Mouse (Mus musculus) Muller cell, postnatal 12 days (primary cell): ENCODE measurements around the gene Asb18.

ENCODE experiments used
- DNase-seq: peaks from one replicate; pipeline ENCODE4 v3.0.0-alpha.2; 2015; ENCODE audit errors: inconsistent ontology term

Gene Asb18

DNA sequence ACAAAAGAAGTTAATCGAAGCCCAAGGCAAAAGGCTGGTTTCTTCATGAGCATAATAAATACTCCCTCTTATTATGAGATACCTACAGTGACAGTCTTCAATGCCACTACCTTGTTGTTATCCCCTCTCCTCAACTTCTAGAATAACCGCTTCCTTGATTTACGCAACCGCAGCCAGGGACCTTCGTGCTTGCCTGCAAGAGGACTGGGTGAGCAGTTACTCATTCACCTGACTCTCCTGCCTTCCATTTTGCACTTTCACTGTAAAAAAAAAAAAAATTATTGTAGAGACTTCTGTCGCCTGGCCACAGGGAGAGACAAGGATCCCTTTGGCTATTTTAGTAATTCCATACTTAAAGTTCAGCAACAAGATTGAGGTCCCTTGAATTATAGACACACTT lies 81.4 kb downstream of the Asb18 start:
- no peak for DNase-seq

DNA sequence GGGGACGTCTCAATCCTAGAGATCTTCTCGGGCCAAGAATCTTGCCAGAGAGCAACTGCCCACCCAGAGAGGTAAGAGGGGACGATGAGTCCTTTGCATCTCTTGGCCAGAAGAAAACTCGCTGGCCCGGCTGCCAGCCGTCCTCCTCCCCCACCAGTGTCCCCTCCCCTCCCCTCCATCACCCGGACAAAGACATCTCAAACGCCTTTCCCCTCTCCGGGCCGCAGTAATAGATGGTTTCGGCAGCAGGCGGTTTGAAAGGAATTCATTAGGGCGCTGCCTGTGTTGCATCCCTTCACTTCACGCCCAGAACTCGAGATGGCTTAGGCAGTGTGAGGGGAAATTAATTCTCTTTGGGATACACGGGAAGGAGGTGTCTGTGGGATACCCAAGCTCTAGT lies 81.8 kb downstream of the Asb18 start:
- no peak for DNase-seq

DNA sequence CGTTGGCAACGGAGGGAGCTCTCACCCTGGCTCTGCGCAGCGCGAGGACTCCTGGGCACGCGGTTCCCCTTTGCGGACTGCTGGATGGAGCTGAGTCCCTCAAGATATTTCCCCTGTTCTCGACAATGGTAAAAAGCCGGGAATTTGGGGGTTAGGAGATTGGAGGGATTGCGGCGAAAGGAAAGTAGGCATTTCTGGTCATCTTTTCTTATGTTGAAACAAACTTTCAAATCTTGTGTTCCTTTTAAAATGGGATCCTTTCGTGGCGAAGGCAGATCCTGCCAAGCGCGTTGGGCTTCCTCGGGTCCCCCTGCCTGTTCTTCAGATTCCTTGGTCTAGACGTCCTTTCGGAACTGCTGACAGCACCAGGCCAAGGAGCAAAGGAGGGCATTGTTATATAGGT lies 82.4 kb downstream of the Asb18 start:
- no peak for DNase-seq

DNA sequence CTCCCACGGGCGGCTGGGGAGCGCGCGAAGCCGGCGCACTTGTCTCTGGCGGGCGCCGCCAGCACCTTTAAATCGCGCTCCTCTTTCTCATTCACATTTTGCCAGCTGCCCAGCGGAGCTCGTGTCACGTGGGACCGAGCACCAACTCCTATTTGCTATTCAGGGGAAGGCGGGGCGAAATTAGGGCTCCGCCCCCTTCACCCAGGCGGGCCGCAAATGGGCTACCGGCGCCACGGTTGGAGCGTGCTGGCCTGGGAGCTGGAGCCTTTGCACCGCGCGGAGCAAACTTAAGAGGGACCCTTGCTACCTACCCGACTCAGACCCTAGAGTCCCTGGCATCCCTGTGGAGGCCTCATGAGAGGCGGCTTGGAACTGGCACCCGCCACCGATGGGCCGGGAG lies 83.3 kb downstream of the Asb18 start, which contains the start of gene Gbx2:
Gbx2 (minus strand) TSS at position 60 of the 400 bp plus-strand sequence.
- peak; percentile 72 for DNase-seq

DNA sequence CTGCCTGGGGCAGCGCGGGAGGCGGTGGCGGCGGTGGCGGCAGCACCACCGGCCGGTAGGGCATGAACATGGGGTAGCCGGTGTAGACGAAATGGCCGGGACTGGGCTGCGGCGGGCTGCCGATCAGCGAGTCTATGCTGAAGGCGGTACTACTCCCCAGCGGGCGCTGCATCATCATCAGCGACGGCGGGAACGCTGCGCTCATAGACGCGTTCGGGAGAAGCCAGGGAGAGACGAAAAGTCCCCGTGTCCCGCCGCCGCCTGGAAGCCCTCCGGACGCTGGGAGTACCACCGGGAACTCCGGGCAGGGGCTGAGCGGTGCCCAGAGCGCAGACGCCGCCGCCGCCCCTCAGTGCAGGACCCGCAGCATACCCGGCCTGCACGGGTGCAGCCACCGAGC lies 83.9 kb downstream of the Asb18 start:
- no peak for DNase-seq

DNA sequence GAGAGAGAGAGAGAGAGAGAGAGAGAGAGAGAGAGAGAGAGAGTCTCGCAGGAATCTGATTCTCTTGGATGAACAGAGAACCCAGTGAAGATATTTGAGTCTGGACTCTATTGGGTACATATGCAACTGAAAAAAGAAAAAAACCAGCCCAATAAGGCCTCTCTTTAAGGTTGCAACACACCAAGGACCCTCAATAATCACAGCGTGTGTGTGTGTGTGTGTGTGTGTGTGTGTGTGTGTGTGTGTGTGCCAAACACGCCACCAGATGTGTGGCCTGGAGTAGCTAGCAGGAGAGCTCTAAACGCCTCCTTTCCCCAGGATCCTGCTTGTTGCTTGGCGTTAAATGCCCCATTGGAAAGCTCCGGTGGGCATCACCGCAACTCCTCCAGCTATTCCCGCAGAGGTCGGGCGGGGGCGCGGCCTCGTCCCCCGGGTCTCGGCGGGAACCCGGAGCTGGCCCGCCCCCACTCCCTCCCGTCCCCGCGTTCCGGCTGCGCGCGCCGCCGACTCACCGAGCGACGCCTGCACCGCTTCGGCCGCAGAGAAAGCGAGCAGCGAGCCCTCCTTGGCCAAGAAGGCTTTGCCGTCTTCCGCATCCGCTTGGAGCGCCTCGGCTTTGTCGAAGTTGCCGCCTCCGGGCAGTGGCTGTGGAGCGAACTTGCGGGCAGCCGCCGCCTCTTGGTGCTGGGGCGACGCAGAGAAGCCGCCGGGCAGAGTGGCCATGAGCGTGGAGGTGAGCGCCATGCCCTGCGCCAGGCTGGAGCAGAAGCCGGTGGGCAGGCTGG lies 84.6 kb downstream of the Asb18 start:
- DNase-seq = no peak

DNA sequence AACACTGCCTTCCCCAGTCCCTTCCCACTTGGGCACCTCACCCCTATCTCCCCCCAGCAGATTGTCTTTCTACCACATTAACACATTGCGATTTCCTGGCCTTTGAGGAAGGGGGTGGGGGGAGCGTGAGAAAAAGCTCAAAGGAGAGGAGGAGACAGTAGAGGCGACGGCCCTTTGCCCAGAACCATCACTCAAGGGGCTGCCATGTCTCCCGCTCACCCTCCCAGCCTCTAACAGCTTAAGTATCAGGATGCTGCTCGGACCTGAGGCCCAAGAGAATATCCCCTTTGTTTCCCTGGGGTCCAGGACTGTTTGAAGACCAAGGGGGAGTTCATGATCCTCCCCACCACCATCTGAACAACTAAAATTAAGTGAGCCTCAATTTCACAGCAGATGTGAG lies 85.3 kb downstream of the Asb18 start:
- no peak for DNase-seq

DNA sequence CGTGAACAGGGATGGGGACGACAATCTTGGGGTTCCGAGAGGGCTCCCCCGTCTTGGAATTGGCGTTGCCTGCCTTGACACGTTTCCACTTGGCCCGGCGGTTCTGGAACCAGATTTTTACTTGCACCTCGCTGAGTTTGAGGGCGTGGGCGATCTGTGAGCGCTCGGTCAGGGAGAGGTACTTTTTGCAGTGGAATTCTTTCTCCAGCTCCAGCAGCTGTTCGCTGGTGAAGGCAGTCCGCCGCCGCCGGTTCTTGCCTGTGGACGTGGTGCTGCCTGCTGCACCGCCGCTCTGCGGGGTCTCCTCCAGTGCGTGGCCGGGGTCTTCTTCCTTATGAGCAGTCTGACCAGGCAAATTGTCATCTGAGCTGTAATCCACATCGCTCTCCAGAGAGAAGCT lies 85.8 kb downstream of the Asb18 start:
- DNase-seq = no peak

DNA sequence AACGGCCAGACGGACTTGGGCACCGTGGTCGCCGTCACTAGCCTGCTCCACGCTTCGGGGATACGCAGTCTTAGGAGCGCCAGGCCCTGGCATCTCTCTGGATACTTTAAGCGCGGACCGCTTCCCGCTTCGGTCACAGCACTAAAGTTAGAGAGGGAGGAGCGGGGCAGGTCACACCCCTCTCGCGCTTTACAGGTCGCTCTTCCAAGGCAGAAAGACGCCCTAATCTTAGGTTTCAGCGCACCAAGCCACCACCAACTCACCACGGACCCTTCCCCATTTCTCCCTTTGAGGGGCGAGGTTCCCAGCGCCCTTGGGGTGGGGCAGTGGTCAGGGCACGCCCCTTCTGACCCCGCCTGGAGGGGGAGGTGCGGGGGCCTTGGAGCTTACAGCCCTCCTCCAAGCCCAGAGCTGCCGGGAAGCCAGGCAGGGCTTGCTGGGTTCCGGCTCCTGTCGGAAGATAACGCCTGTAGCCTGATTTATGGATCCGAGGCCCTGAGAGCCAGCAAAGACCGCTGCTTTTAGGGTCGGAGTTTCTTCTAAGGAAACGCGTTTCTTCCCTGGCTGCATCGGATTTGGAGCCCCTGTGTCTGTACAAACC lies 87.3 kb downstream of the Asb18 start:
- no peak for DNase-seq

DNA sequence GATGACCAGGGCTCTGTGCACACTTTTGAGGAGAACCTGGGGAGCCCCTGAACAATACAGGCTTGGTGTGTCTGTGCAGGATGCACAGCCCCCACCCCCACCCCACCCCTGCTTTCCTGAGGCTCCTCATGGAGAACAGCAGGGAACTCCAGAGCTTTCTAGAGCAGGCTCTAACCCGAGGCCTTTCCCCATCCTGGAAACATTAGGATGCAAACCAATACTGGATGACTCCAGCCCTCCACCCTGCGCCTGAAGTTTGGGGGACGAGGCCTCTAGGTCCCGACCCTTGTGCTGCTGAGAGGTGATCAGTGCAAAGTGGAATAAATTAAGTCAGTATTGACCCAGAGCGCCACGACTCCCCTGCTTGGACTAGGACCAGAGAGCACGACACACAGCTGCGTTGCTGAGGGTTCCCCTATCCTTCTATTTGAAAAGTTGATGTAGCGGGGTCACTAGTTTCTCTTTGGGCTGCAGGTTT lies 87.8 kb downstream of the Asb18 start:
- DNase-seq = no peak

DNA sequence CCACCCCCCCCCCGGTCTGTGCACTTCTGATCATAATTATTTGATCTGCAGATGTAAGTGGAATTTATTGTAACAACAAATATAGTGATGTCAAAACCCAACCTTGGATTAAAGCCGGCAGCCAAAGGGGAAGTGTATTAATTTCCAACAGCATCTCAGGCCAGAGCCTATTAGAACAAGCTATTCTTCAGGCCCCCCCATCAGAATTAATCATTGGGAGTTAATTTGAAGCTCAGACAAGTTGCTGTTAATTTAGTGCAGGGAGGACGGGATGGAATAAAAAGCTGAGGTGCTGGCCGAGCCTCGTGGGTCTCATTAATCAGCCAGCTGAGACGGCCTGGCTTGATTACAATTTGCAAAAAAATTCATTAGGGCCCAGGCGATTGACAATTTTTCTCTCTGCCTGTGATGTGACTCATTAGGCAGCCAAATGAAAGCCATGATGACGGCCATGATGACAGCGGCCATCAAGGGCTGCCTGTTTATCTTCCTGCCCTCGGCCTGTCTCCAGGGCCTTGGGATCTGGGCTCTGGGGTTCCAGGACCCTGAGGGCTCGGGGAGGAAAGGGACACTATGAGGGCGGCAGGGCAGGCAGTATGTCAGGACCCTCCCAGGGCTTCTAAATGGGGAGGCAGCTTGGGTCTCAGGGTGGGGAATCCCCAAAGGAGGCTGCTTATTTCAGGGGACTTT lies 88.8 kb downstream of the Asb18 start:
- no peak for DNase-seq

DNA sequence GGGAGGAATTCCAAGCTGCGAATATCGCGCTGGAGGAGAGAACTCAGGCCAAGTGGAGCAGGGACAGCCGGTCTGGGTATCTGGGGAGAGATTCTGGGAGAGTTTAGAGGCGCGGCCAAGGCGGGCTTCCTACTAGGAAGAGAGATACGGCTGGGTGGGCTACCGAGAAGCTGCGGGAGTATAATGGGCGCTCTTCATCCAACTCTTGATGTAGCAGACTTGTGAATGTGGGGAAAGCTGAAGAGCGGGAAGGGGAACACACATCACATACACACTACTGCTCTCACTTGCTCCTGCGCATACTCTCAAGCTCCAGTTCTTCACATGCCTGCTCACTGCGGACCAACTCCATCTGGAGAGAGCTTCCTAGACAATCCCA lies 90.8 kb downstream of the Asb18 start:
- no peak for DNase-seq

DNA sequence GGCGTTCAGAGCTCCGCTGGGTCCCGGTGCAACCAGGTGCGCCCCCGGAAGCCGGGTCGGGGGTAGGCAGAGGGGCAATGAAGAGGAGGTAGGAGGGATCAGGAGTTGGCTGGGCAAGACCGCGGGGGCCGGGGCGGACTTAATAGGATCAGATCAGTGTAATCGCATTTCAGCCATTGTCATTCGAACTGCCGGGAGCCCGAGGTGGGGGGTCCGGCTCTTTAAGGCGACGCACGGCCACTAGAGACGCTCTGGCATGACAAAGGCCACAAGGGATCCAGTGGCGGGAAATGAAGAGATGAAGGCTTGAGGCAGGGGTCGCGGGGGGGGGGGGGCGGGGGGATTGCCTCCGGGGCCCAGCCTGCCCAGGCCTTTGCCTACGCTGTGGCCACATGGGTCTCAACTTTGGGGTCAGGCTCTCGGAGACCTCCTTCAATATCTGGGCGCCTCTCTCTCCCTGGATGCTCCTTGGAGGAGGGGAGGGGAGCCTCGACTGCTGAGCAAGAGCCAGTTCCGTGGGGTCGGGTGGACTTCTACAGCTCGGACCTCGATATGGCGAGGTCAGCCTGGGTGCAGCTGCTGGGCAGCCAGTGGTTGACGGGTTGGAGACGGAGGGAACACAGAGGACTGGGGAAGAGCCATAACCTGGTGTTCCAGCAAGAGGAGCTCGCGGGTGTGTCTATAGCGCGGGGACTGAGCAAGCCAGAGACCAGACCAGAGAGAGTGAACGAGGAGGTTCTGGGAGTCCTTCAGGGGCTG lies 91.4 kb downstream of the Asb18 start:
- no peak for DNase-seq

DNA sequence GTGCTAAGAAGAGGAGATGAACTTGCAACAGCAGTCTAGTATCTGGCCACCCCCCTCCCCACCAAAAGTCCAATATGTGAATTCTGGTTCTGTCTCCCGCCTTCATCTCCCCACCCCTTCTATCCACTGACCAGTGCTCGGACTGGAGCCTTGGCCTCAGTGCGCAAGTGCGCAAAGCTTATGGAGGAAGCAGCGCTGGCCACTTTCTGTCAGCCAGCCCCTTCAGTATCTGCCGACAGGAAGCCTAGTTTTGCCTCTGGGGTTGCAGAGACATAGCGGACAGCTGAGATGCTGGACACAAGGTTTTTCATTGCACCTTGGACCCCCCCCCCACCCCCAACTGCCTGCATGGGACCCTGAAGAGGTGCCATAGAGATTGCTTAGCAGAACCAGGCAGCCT lies 92.2 kb downstream of the Asb18 start:
- no peak for DNase-seq

DNA sequence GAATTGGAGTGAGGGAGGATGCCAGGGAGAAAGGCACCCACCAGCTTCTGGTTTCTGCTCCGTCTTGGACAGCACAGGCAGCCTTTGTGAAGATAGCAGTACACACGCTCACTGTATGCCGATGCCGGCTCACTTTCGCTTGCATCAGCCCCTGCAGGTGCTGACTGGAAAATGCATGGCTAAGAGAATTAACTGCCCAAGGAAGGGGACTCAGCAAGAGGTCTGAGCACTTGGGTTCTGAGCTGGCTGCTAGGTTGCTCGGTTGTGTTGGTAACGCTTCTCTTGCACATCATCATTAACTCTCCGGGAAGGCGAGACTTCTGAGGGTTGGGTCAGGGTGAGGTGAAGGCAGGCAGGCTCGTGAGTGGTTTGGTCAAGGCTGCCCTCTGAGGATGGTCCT lies 92.7 kb downstream of the Asb18 start:
- DNase-seq = no peak

DNA sequence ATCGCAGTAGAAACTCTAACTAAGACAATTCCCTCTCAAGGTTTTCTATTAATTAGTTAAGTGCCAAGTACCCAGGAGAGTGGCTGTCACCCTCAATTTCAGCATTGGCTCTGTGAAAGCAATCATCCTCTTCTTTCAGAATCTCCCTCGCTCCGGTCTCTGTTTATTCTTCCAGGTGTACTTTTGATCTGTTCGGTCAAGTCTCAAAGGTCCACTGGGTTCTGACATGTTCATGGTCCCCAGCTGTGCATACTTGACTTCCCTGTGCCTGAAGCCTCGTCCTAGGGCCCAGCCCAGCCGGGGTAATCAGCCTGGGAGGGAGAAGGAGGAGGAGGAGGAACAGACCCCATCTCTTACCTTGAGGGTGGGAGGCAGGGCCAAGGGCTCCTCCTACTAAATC lies 95.3 kb downstream of the Asb18 start:
- no peak for DNase-seq

DNA sequence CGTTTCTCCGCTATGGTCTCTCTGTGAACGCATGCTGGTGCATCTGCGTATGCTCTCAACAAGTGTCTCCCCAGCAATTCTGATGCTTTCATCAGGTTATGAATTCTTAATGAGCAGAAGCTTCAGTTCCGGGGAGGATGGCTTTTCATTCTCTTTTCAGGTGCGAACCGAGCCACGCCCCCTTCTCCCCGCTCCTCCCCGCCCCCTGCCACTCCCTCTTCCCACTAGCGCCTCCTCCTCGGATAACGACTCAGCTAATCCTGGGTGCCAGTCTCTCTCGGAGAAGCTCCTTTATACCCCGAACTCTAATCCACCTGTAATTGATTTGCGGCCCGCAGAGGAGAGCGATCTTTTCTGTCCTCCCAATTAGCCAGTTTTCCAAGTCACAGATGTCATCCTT lies 96.4 kb downstream of the Asb18 start:
- DNase-seq = no peak

DNA sequence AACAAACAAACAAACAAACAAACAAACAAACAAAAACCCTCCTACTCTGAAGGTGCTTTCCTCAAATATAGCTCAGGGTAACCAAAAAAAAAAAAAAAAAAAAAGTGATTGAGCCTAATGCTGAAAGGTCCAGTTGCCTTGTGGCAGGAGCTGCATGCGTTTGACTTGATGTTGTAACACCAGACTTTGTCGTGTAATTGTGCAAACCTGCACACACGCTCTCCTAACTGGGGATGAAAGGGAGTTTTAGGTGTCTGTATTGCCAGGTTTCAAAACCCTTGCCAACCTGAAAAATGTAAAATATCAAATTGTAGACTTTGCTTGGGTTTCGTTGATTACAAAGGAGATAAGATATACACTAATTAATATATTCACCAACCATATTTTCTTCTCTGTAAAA lies 100.9 kb downstream of the Asb18 start:
- no peak for DNase-seq

DNA sequence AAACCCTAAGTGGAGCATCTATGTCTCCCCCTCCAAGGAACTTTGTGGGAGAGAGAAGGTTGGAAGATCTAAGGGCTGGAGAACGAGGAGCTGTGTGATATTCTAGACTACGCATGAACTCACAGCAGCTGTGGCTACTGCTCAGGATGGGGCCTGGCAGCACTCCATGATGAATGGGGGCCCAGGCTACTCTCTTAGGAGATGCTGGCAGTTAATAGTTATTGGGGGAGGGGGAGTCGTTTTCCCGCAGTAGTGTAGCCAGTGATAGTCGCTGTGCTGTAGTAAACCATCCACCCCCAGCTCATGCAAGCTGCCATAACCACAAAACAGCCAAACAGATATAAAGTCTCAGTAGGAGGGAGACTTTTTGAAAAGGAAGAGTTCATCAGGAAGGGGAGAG lies 102.1 kb downstream of the Asb18 start:
- DNase-seq = no peak

DNA sequence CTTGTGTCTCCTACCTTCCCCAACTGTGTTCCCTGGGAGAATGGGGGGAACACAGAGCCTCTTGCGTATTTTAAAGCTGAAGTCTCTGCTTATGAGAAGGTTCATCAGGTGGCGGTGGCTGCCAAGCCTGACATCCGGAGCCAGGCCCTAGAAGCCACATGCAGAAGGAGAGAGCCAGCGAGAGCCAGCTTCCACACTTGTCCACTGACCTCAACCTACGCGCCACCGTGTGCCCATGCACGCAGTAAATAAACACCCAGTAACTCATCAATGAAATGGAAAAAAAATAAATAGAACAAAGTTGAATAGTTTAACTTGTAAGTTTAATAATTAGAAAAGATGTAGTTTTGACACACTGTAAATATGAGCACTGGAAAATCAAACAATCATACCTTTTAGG lies 104.7 kb downstream of the Asb18 start:
- no peak for DNase-seq

DNA sequence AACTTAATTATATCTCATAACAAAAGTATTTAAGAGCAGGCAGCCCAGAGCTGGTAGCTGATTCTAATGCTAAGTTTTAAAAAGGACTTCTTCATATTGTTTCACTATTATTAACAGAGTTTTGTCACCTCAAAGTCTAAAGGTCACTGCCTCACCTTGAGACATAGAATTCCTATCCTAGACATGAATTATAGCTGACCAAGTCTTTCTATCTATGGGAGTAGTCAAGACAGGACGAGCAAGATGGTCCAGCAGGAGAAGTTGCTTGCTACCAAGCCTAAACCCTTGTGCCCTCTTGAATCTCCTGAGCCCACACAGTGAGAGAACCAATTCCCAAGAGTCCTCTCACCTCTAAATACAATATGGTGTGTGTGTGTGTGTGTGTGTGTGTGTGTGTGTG lies 111.8 kb downstream of the Asb18 start:
- no peak for DNase-seq

DNA sequence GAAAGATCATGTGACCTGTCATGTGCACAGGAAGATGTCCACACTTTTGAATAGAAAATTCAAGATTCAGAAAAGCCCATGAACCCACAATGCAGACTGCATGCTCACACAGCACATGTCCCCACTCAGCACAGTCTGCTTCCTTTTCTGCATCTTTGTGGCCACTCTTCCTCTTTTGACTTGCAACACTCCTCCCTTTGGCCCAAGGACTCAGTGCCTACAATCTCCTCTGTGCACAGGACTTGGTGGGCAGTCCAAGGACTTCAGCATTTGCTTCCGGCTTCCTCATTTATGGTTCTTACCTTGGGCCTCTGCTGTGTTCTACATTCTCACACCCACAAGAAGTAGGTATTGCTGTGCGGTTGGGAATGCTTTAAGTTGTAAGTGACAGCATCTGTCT lies 112.2 kb downstream of the Asb18 start:
- DNase-seq = no peak
